Mouse (Mus musculus): ENCODE data around the gene Igfn1. TPM values are rescaled to one million over a fixed set of nuclear protein-coding genes. Genes with fewer than 3 reads are reported as not detected.
A peak's percentile ranks its signal among the peaks of the same experiment; 100 is the strongest.

Igfn1 gene
- polyA plus RNA-seq, 1 experiment from 2014 or later: 0.05 TPM

- Histone ChIP-seq H3K27ac (ENCODE audit: low read length) (no peak overlapping the region), H3K36me3 (ENCODE audit: control insufficient read depth, insufficient read depth, low read length) (no peaks in the 10 kb centered on the region), H3K4me3 (ENCODE audit: low read length) (no peak overlapping the region), H3K4me1 (ENCODE audit: control insufficient read depth, insufficient read depth, low read length) (no peaks in the 10 kb centered on the region), H3K4me2 (ENCODE audit: low read depth, low read length) (no peak overlapping the region), H3K27me3 (replicated peaks; ENCODE audit: control insufficient read depth, insufficient read depth, low read length) (no peaks in the 10 kb centered on the region), H3K9me3 (ENCODE audit: control insufficient read depth, low read length) (no peaks in the 10 kb centered on the region), H3K9ac (ENCODE audit: low read depth, low read length) (no peak overlapping the region)
- ATAC-seq: no peak
Measured at GRCm38 (mm10) chr1:135989876-135990275, 16.3 kb downstream of the Igfn1 start.

- Histone ChIP-seq H3K4me1 (ENCODE audit: control insufficient read depth, insufficient read depth, low read length) (no peaks in the 10 kb centered on the region), H3K9ac (ENCODE audit: low read depth, low read length) (no peak overlapping the region), H3K36me3 (ENCODE audit: control insufficient read depth, insufficient read depth, low read length) (no peaks in the 10 kb centered on the region), H3K27ac (ENCODE audit: low read length) (no peak overlapping the region), H3K27me3 (replicated peaks; ENCODE audit: control insufficient read depth, insufficient read depth, low read length) (no peaks in the 10 kb centered on the region), H3K4me2 (ENCODE audit: low read depth, low read length) (no peak overlapping the region), H3K9me3 (ENCODE audit: control insufficient read depth, low read length) (no peaks in the 10 kb centered on the region), H3K4me3 (ENCODE audit: low read length) (no peak overlapping the region)
- no peak for ATAC-seq
- 43% methylated on average over 5 of the region's 5 CpGs for WGBS
Measured at GRCm38 (mm10) chr1:135984105-135984504, 22.0 kb downstream of the Igfn1 start.

- Histone ChIP-seq H3K36me3 (ENCODE audit: control insufficient read depth, insufficient read depth, low read length) (no peaks in the 10 kb centered on the region), H3K27me3 (replicated peaks; ENCODE audit: control insufficient read depth, insufficient read depth, low read length) (no peaks in the 10 kb centered on the region), H3K27ac (ENCODE audit: low read length) (no peak overlapping the region), H3K9ac (ENCODE audit: low read depth, low read length) (no peak overlapping the region), H3K4me2 (ENCODE audit: low read depth, low read length) (no peak overlapping the region), H3K4me3 (ENCODE audit: low read length) (no peak overlapping the region), H3K4me1 (ENCODE audit: control insufficient read depth, insufficient read depth, low read length) (no peaks in the 10 kb centered on the region), H3K9me3 (ENCODE audit: control insufficient read depth, low read length) (no peaks in the 10 kb centered on the region)
- 90% methylated on average over 3 of the region's 3 CpGs for WGBS
- ATAC-seq: no peak
Measured at GRCm38 (mm10) chr1:135972576-135972975, 33.6 kb downstream of the Igfn1 start.

GRCm38 (mm10) chr1:135970486-135970885 is 35.7 kb downstream of the Igfn1 start:
- Histone ChIP-seq H3K4me1 (ENCODE audit: control insufficient read depth, insufficient read depth, low read length) (no peaks in the 10 kb centered on the region), H3K4me2 (ENCODE audit: low read depth, low read length) (no peak overlapping the region), H3K27ac (ENCODE audit: low read length) (no peak overlapping the region)

GRCm38 (mm10) chr1:135967739-135968138 is 38.4 kb downstream of the Igfn1 start:
- Histone ChIP-seq H3K4me3 (ENCODE audit: low read length) (no peak overlapping the region), H3K4me2 (ENCODE audit: low read depth, low read length) (no peak overlapping the region), H3K27me3 (replicated peaks; ENCODE audit: control insufficient read depth, insufficient read depth, low read length) (no peaks in the 10 kb centered on the region), H3K9ac (ENCODE audit: low read depth, low read length) (no peak overlapping the region), H3K4me1 (ENCODE audit: control insufficient read depth, insufficient read depth, low read length) (no peaks in the 10 kb centered on the region), H3K36me3 (ENCODE audit: control insufficient read depth, insufficient read depth, low read length) (no peaks in the 10 kb centered on the region), H3K9me3 (ENCODE audit: control insufficient read depth, low read length) (no peaks in the 10 kb centered on the region), H3K27ac (ENCODE audit: low read length) (no peak overlapping the region)
- ATAC-seq: no peak
- WGBS: 67% methylated on average over 4 of the region's 4 CpGs

More at GRCm38 (mm10) chr1:135970486-135970885, 35.7 kb downstream of the Igfn1 start:
- no peaks in the 10 kb centered on the region for H3K27me3 ChIP-seq (replicated peaks; ENCODE audit: control insufficient read depth, insufficient read depth, low read length)
- no peak overlapping the region for H3K4me3 ChIP-seq (ENCODE audit: low read length)
- WGBS: 46% methylated on average over 2 of the region's 2 CpGs
- no peaks in the 10 kb centered on the region for H3K9me3 ChIP-seq (ENCODE audit: control insufficient read depth, low read length)
- H3K36me3 ChIP-seq (ENCODE audit: control insufficient read depth, insufficient read depth, low read length): no peaks in the 10 kb centered on the region
- no peak for ATAC-seq
- no peak overlapping the region for H3K9ac ChIP-seq (ENCODE audit: low read depth, low read length)

GRCm38 (mm10) chr1:135964561-135964960 is 41.6 kb downstream of the Igfn1 start:
- H3K4me2 ChIP-seq (ENCODE audit: low read depth, low read length): no peak overlapping the region
- H3K4me1 ChIP-seq (ENCODE audit: control insufficient read depth, insufficient read depth, low read length): no peaks in the 10 kb centered on the region
- H3K4me3 ChIP-seq (ENCODE audit: low read length): no peak overlapping the region
- ATAC-seq: no peak
- no peak overlapping the region for H3K27ac ChIP-seq (ENCODE audit: low read length)
- 75% methylated on average over 11 of the region's 11 CpGs for WGBS
- H3K9me3 ChIP-seq (ENCODE audit: control insufficient read depth, low read length): no peaks in the 10 kb centered on the region
- no peaks in the 10 kb centered on the region for H3K27me3 ChIP-seq (replicated peaks; ENCODE audit: control insufficient read depth, insufficient read depth, low read length)
- no peaks in the 10 kb centered on the region for H3K36me3 ChIP-seq (ENCODE audit: control insufficient read depth, insufficient read depth, low read length)
- no peak overlapping the region for H3K9ac ChIP-seq (ENCODE audit: low read depth, low read length)

GRCm38 (mm10) chr1:135963177-135963576 is 43.0 kb downstream of the Igfn1 start:
- no peak for ATAC-seq
- Histone ChIP-seq H3K9ac (ENCODE audit: low read depth, low read length) (no peak overlapping the region), H3K27me3 (replicated peaks; ENCODE audit: control insufficient read depth, insufficient read depth, low read length) (no peaks in the 10 kb centered on the region), H3K27ac (ENCODE audit: low read length) (no peak overlapping the region), H3K36me3 (ENCODE audit: control insufficient read depth, insufficient read depth, low read length) (no peaks in the 10 kb centered on the region), H3K4me2 (ENCODE audit: low read depth, low read length) (no peak overlapping the region), H3K4me1 (ENCODE audit: control insufficient read depth, insufficient read depth, low read length) (no peaks in the 10 kb centered on the region), H3K4me3 (ENCODE audit: low read length) (no peak overlapping the region), H3K9me3 (ENCODE audit: control insufficient read depth, low read length) (no peaks in the 10 kb centered on the region)
- 61% methylated on average over 5 of the region's 5 CpGs for WGBS

GRCm38 (mm10) chr1:135958483-135958882 is 47.7 kb downstream of the Igfn1 start:
- no peak overlapping the region for H3K4me3 ChIP-seq (ENCODE audit: low read length)
- H3K4me2 ChIP-seq (ENCODE audit: low read depth, low read length): no peak overlapping the region
- H3K9ac ChIP-seq (ENCODE audit: low read depth, low read length): no peak overlapping the region
- peak; percentile 40; the same call in 1 of the 2 replicates for ATAC-seq
- H3K27me3 ChIP-seq (replicated peaks; ENCODE audit: control insufficient read depth, insufficient read depth, low read length): no peaks in the 10 kb centered on the region
- no peak overlapping the region for H3K27ac ChIP-seq (ENCODE audit: low read length)
- H3K36me3 ChIP-seq (ENCODE audit: control insufficient read depth, insufficient read depth, low read length): no peaks in the 10 kb centered on the region
- 46% methylated on average over 4 of the region's 4 CpGs for WGBS
- H3K9me3 ChIP-seq (ENCODE audit: control insufficient read depth, low read length): no peaks in the 10 kb centered on the region
- no peaks in the 10 kb centered on the region for H3K4me1 ChIP-seq (ENCODE audit: control insufficient read depth, insufficient read depth, low read length)

GRCm38 (mm10) chr1:135948871-135949270 is 57.3 kb downstream of the Igfn1 start:
- Histone ChIP-seq H3K9me3 (ENCODE audit: control insufficient read depth, low read length) (no peaks in the 10 kb centered on the region), H3K4me3 (ENCODE audit: low read length) (no peak overlapping the region), H3K36me3 (ENCODE audit: control insufficient read depth, insufficient read depth, low read length) (no peaks in the 10 kb centered on the region), H3K4me1 (ENCODE audit: control insufficient read depth, insufficient read depth, low read length) (no peaks in the 10 kb centered on the region), H3K9ac (ENCODE audit: low read depth, low read length) (no peak overlapping the region), H3K4me2 (ENCODE audit: low read depth, low read length) (no peak overlapping the region), H3K27ac (ENCODE audit: low read length) (no peak overlapping the region), H3K27me3 (replicated peaks; ENCODE audit: control insufficient read depth, insufficient read depth, low read length) (no peaks in the 10 kb centered on the region)
- 57% methylated on average over 2 of the region's 2 CpGs for WGBS
- no peak for ATAC-seq

- Histone ChIP-seq H3K9ac (ENCODE audit: low read depth, low read length) (no peak overlapping the region), H3K9me3 (ENCODE audit: control insufficient read depth, low read length) (no peaks in the 10 kb centered on the region), H3K4me2 (ENCODE audit: low read depth, low read length) (no peak overlapping the region), H3K4me3 (ENCODE audit: low read length) (no peak overlapping the region), H3K27ac (ENCODE audit: low read length) (no peak overlapping the region), H3K36me3 (ENCODE audit: control insufficient read depth, insufficient read depth, low read length) (no peaks in the 10 kb centered on the region), H3K27me3 (replicated peaks; ENCODE audit: control insufficient read depth, insufficient read depth, low read length) (no peaks in the 10 kb centered on the region; the same call in 1 of the 2 replicates), H3K4me1 (ENCODE audit: control insufficient read depth, insufficient read depth, low read length) (no peaks in the 10 kb centered on the region)
- no peak for ATAC-seq
- WGBS: 58% methylated on average over 4 of the region's 4 CpGs
Measured at GRCm38 (mm10) chr1:135946247-135946646, 59.9 kb downstream of the Igfn1 start.

Measured in intestine, embryonic 16.5 days (tissue).